Mouse (Mus musculus) left cerebral cortex, adult 6 months (tissue): Measurements from ENCODE around the gene Ttll5. TPM values are rescaled to one million over a fixed set of nuclear protein-coding genes. Genes with fewer than 3 reads are reported as not detected.

Experiments
- long read RNA-seq, 2 experiments: library from polyadenylated mRNA; unstranded; transcript quantifications; one replicate each; pipeline ENCODE4 v2.0.0; 2019 to 2020
- polyA plus RNA-seq: library from polyadenylated mRNA; unstranded; fragments of <200 nt; fragmentation: Nextera tagmentation; gene quantifications from 2 replicates; pipeline ENCODE4 v1.2.3, GENCODE M21; 2021

Gene Ttll5
- polyA plus RNA-seq, result 11.6 and 31.3 TPM in 2 replicates
- long read RNA-seq, experiment 1, full-length matches to known transcripts, result 8 of 41 reads
- long read RNA-seq, experiment 1, partial matches to known transcripts, result 15 of 41 reads
- long read RNA-seq, experiment 1, other reads (novel, unspliced or antisense), result 18 of 41 reads
- long read RNA-seq, experiment 2, partial matches to known transcripts, result 8 of 13 reads
- long read RNA-seq, experiment 2, other reads (novel, unspliced or antisense), result 5 of 13 reads

DNA sequence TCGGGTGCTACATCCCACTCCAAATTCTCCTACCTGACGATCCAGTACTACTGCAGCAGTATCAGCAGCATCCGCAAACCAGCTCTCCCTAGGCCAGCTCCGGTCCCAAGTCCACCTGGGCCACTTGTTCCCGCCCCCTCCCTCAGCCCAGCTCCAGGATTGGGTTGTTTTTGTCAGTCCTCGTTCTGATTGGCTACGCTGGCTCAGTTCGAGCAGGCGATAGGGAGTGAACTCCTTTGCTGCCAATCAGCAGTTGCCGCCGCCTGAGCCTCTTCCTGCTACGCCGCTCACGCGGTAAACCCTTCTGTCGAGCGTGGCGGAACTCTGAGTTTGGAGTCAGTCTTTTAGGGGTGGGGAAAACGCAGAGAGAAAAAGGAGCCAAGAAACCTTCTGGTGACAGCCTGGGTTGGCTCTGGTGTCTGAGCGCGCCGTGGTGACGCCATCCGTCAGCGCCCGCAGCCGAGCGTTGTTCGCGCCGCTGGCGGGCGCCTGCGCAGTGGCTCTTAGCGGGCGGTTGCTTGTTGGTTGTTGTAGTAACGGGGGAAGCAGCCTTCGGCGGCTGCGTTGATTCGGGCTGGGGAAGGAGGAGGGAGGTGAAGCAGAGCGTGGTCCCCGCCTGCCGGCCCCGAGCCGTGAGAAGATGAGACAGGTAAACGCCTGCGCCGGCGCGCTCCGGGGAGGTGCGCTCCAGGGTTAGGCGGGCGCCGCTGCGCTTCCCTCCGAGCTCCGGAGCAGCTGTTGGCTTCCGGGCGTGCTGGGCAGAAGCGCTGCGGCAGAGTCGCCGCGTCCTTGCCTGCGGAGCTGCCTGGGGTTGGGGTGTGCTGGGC lies at the start of gene Ttll5, which contains the start of gene Erg28:
TSS of gene Ttll5 (plus strand) at position 222 of the 827 bp plus-strand sequence.
TSS of gene Erg28 (minus strand) at position 113 of the 827 bp plus-strand sequence.

GRCm38 (mm10) chr12:86078553-86079201 lies 254.2 kb downstream of the Ttll5 start, which contains the start of gene Tgfb3:
Gene Tgfb3, minus strand, starts transcription at chr12:86079041.

DNA sequence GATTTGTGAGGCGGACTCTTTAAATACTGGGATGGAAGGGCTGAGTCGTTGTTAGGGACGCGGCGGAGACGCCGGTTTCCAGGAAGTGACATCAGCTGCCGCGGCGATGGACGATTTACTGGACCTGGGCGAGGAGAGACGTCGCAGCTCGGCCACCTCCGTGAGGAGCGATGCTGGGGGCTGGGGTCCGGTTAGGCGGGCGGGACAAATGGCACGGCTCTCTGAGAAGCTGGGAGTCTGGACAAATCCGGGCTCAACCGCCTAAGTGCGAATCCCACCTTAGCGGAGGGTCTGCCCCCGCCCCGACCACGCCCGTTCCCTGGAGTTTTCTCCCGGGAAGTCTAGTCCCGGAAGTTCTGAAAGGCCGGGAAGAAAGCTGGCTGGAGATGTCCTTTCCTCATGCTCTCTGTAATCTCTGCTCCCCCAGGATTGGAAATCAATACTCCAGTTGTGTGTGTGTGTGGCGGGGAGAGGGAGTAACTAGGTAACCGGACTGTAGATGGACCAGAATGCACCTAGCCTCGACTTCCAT lies 258.1 kb downstream of the Ttll5 start, which contains the start of gene Ift43:
TSS of gene Ift43 (plus strand) at position 61 of the 532 bp plus-strand sequence.

Other genes with a start within 250 kb of the Ttll5 start
- 0.80 and 1.5 TPM in 2 replicates for gene Jdp2, start 225.6 kb upstream of the Ttll5 start, polyA plus RNA-seq
- gene Batf, start 138.0 kb upstream of the Ttll5 start, polyA plus RNA-seq, result 0.55 and 0.72 TPM in 2 replicates
- 0.33 and 0.89 TPM in 2 replicates for gene Flvcr2, start 78.1 kb upstream of the Ttll5 start, polyA plus RNA-seq
- 91.2 and 102 TPM in 2 replicates for gene Erg28, start 109 bp upstream of the Ttll5 start, polyA plus RNA-seq